Mouse (Mus musculus): ENCODE measurements around the gene Plg. TPM values are rescaled to one million over a fixed set of nuclear protein-coding genes. Genes with fewer than 3 reads are reported as not detected.

Plg gene
- polyA plus RNA-seq, 1 experiment from 2014 or later: not detected

GRCm38 (mm10) chr17:12373601-12374144 is 4.7 kb upstream of the Plg start:
- no peak overlapping the region for H3K4me2 ChIP-seq (ENCODE audit: low read length)
- no peaks in the 10 kb centered on the region for H3K36me3 ChIP-seq (ENCODE audit: control insufficient read depth, insufficient read depth, low read length)
- H3K27ac ChIP-seq (replicated peaks; ENCODE audit: low read depth, low read length): no peak overlapping the region
- H3K27me3 ChIP-seq (ENCODE audit: control insufficient read depth, insufficient read depth, low read length): no peaks in the 10 kb centered on the region
- no peak for ATAC-seq (ENCODE audit: low FRiP score, low TSS enrichment)
- H3K4me3 ChIP-seq (replicated peaks; ENCODE audit: low read depth, low read length): no peak overlapping the region
- H3K9me3 ChIP-seq (ENCODE audit: control insufficient read depth, low read length): no peaks in the 10 kb centered on the region
- 74% methylated on average over 3 of the region's 3 CpGs for WGBS
- no peak overlapping the region for H3K9ac ChIP-seq (replicated peaks; ENCODE audit: low read length)
- DNase-seq: no peak
- H3K4me1 ChIP-seq (ENCODE audit: control insufficient read depth, insufficient read depth, low read length): no peaks in the 10 kb centered on the region

- Histone ChIP-seq H3K36me3 (ENCODE audit: control insufficient read depth, insufficient read depth, low read length) (no peaks in the 10 kb centered on the region), H3K9ac (replicated peaks; ENCODE audit: low read length) (no peak overlapping the region), H3K4me2 (ENCODE audit: low read length) (no peak overlapping the region), H3K4me1 (ENCODE audit: control insufficient read depth, insufficient read depth, low read length) (no peaks in the 10 kb centered on the region), H3K27ac (replicated peaks; ENCODE audit: low read depth, low read length) (no peak overlapping the region), H3K9me3 (ENCODE audit: control insufficient read depth, low read length) (no peaks in the 10 kb centered on the region), H3K27me3 (ENCODE audit: control insufficient read depth, insufficient read depth, low read length) (no peaks in the 10 kb centered on the region), H3K4me3 (replicated peaks; ENCODE audit: low read depth, low read length) (no peak overlapping the region)
- DNase-seq (no peak), ATAC-seq (ENCODE audit: low FRiP score, low TSS enrichment) (no peak)
- 90% methylated on average over 4 of the region's 4 CpGs for WGBS
Measured at GRCm38 (mm10) chr17:12380287-12380686, 1.9 kb downstream of the Plg start.

GRCm38 (mm10) chr17:12381579-12381978 is 3.2 kb downstream of the Plg start:
- WGBS: 86% methylated on average over 2 of the region's 2 CpGs
- H3K4me3 ChIP-seq (replicated peaks; ENCODE audit: low read depth, low read length): no peak overlapping the region
- H3K9ac ChIP-seq (replicated peaks; ENCODE audit: low read length): no peak overlapping the region
- H3K36me3 ChIP-seq (ENCODE audit: control insufficient read depth, insufficient read depth, low read length): no peaks in the 10 kb centered on the region
- DNase-seq (no peak), ATAC-seq (ENCODE audit: low FRiP score, low TSS enrichment) (no peak)
- no peak overlapping the region for H3K4me2 ChIP-seq (ENCODE audit: low read length)
- no peaks in the 10 kb centered on the region for H3K27me3 ChIP-seq (ENCODE audit: control insufficient read depth, insufficient read depth, low read length)
- H3K9me3 ChIP-seq (ENCODE audit: control insufficient read depth, low read length): no peaks in the 10 kb centered on the region
- H3K27ac ChIP-seq (replicated peaks; ENCODE audit: low read depth, low read length): no peak overlapping the region
- no peaks in the 10 kb centered on the region for H3K4me1 ChIP-seq (ENCODE audit: control insufficient read depth, insufficient read depth, low read length)

DNA sequence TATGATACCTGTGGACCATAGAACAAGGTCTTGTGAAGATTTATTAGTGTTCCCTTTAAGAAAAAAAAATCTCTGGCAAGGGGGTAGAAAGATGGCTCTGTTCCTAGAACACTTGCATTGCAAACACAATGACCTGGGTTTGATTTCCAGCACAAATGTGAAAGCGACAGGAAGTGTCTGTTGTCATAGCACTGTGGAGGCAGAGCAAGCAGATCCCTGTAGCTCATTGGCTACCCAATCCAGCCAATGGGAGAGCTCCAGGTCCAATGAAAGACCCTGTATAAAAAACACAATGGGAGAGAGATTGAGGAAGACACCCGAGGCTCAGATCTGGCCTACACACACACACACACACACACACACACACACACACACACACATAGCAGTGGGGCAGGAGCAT is 4.1 kb downstream of the Plg start:
- 14% methylated on average over 2 of the region's 2 CpGs for WGBS

DNA sequence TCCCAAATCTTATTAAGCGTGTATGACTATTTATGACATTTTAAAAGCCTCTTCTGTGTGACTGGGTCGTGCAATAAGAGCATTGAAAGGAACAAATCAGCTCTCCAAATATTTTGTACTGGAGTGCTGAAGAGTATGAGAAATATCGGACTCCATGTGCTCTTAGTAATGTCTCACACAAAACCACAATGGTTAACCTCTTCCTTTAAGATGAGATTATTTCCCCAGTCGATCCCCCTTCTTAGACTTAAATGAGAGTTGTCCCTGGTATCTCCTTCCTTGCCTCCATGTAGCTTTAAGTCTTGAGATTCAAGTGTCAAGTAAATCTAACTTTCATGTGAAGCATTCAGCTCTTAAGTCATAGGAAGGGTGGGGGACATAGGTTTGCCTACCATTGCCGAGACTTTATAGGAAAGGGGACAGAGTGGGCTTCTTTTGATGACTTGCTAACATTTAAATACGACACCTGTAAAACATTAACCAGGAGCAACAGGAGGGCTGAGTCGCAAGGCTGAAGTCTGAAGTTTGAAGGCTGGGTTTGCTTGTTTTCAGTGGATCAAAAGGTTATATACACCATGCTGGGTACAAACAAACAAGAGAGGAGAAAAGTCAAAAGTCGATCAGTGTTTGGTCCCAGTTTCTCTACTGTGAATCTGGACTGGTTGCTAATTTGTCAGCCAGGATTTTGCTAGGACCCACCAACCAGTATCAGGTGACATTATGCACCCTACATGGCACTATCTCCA is 6.8 kb downstream of the Plg start:
- WGBS: 78% methylated on average over 8 of the region's 8 CpGs
- H3K9ac ChIP-seq (replicated peaks; ENCODE audit: low read length): no peak overlapping the region

More for the DNA sequence above, 4.1 kb downstream of the Plg start:
- Histone ChIP-seq H3K9ac (replicated peaks; ENCODE audit: low read length) (no peak overlapping the region), H3K4me3 (replicated peaks; ENCODE audit: low read depth, low read length) (no peak overlapping the region), H3K36me3 (ENCODE audit: control insufficient read depth, insufficient read depth, low read length) (no peaks in the 10 kb centered on the region), H3K4me2 (ENCODE audit: low read length) (no peak overlapping the region), H3K4me1 (ENCODE audit: control insufficient read depth, insufficient read depth, low read length) (no peaks in the 10 kb centered on the region), H3K27me3 (ENCODE audit: control insufficient read depth, insufficient read depth, low read length) (no peaks in the 10 kb centered on the region), H3K9me3 (ENCODE audit: control insufficient read depth, low read length) (no peaks in the 10 kb centered on the region), H3K27ac (replicated peaks; ENCODE audit: low read depth, low read length) (no peak overlapping the region)
- peak; percentile 63; the same call in 1 of the 2 replicates for ATAC-seq (ENCODE audit: low FRiP score, low TSS enrichment)
- DNase-seq: peak; percentile 61

GRCm38 (mm10) chr17:12387781-12388180 is 9.4 kb downstream of the Plg start:
- no peak overlapping the region for H3K27ac ChIP-seq (replicated peaks; ENCODE audit: low read depth, low read length)
- H3K27me3 ChIP-seq (ENCODE audit: control insufficient read depth, insufficient read depth, low read length): no peaks in the 10 kb centered on the region
- no peaks in the 10 kb centered on the region for H3K4me1 ChIP-seq (ENCODE audit: control insufficient read depth, insufficient read depth, low read length)
- ATAC-seq (ENCODE audit: low FRiP score, low TSS enrichment) (no peak), DNase-seq (no peak)
- no peak overlapping the region for H3K4me2 ChIP-seq (ENCODE audit: low read length)
- H3K4me3 ChIP-seq (replicated peaks; ENCODE audit: low read depth, low read length): no peak overlapping the region
- H3K9ac ChIP-seq (replicated peaks; ENCODE audit: low read length): no peak overlapping the region
- WGBS: 89% methylated on average over 2 of the region's 2 CpGs
- no peaks in the 10 kb centered on the region for H3K36me3 ChIP-seq (ENCODE audit: control insufficient read depth, insufficient read depth, low read length)
- no peaks in the 10 kb centered on the region for H3K9me3 ChIP-seq (ENCODE audit: control insufficient read depth, low read length)

More for the DNA sequence above, 6.8 kb downstream of the Plg start:
- Histone ChIP-seq H3K4me3 (replicated peaks; ENCODE audit: low read depth, low read length) (no peak overlapping the region), H3K4me1 (ENCODE audit: control insufficient read depth, insufficient read depth, low read length) (no peaks in the 10 kb centered on the region), H3K4me2 (ENCODE audit: low read length) (no peak overlapping the region), H3K27ac (replicated peaks; ENCODE audit: low read depth, low read length) (no peak overlapping the region), H3K27me3 (ENCODE audit: control insufficient read depth, insufficient read depth, low read length) (no peaks in the 10 kb centered on the region), H3K36me3 (ENCODE audit: control insufficient read depth, insufficient read depth, low read length) (no peaks in the 10 kb centered on the region), H3K9me3 (ENCODE audit: control insufficient read depth, low read length) (no peaks in the 10 kb centered on the region)
- ATAC-seq (ENCODE audit: low FRiP score, low TSS enrichment): no peak
- no peak for DNase-seq

GRCm38 (mm10) chr17:12388239-12388638 is 9.8 kb downstream of the Plg start:
- DNase-seq (no peak), ATAC-seq (ENCODE audit: low FRiP score, low TSS enrichment) (no peak)
- H3K4me2 ChIP-seq (ENCODE audit: low read length): no peak overlapping the region
- H3K4me3 ChIP-seq (replicated peaks; ENCODE audit: low read depth, low read length): no peak overlapping the region
- no peaks in the 10 kb centered on the region for H3K36me3 ChIP-seq (ENCODE audit: control insufficient read depth, insufficient read depth, low read length)
- H3K27ac ChIP-seq (replicated peaks; ENCODE audit: low read depth, low read length): no peak overlapping the region
- no peaks in the 10 kb centered on the region for H3K9me3 ChIP-seq (ENCODE audit: control insufficient read depth, low read length)
- H3K9ac ChIP-seq (replicated peaks; ENCODE audit: low read length): no peak overlapping the region
- H3K4me1 ChIP-seq (ENCODE audit: control insufficient read depth, insufficient read depth, low read length): no peaks in the 10 kb centered on the region
- H3K27me3 ChIP-seq (ENCODE audit: control insufficient read depth, insufficient read depth, low read length): no peaks in the 10 kb centered on the region
- WGBS: 92% methylated on average over 7 of the region's 7 CpGs

GRCm38 (mm10) chr17:12396163-12396677 is 17.8 kb downstream of the Plg start:
- H3K4me2 ChIP-seq (ENCODE audit: low read length): no peak overlapping the region
- H3K4me1 ChIP-seq (ENCODE audit: control insufficient read depth, insufficient read depth, low read length): no peaks in the 10 kb centered on the region
- ATAC-seq (ENCODE audit: low FRiP score, low TSS enrichment) (no peak), DNase-seq (no peak)
- H3K9ac ChIP-seq (replicated peaks; ENCODE audit: low read length): no peak overlapping the region
- no peak overlapping the region for H3K27ac ChIP-seq (replicated peaks; ENCODE audit: low read depth, low read length)
- no peaks in the 10 kb centered on the region for H3K27me3 ChIP-seq (ENCODE audit: control insufficient read depth, insufficient read depth, low read length)
- H3K4me3 ChIP-seq (replicated peaks; ENCODE audit: low read depth, low read length): no peak overlapping the region
- WGBS: 92% methylated on average over 9 of the region's 9 CpGs
- H3K9me3 ChIP-seq (ENCODE audit: control insufficient read depth, low read length): no peaks in the 10 kb centered on the region
- H3K36me3 ChIP-seq (ENCODE audit: control insufficient read depth, insufficient read depth, low read length): no peaks in the 10 kb centered on the region

- Histone ChIP-seq H3K9me3 (ENCODE audit: control insufficient read depth, low read length) (no peaks in the 10 kb centered on the region), H3K9ac (replicated peaks; ENCODE audit: low read length) (no peak overlapping the region), H3K4me3 (replicated peaks; ENCODE audit: low read depth, low read length) (no peak overlapping the region), H3K27ac (replicated peaks; ENCODE audit: low read depth, low read length) (no peak overlapping the region), H3K4me1 (ENCODE audit: control insufficient read depth, insufficient read depth, low read length) (no peaks in the 10 kb centered on the region), H3K36me3 (ENCODE audit: control insufficient read depth, insufficient read depth, low read length) (no peaks in the 10 kb centered on the region), H3K27me3 (ENCODE audit: control insufficient read depth, insufficient read depth, low read length) (no peaks in the 10 kb centered on the region), H3K4me2 (ENCODE audit: low read length) (no peak overlapping the region)
- no peak for ATAC-seq (ENCODE audit: low FRiP score, low TSS enrichment)
- WGBS: 79% methylated on average over 7 of the region's 7 CpGs
- no peak for DNase-seq
Measured at GRCm38 (mm10) chr17:12403420-12403819, 25.0 kb downstream of the Plg start.

Measured in midbrain, embryonic 14.5 days (tissue).